Mouse (Mus musculus) adrenal gland, adult (tissue): Measurements from ENCODE around the gene Iqsec1.

Experiments
- DNase-seq, 2 experiments: peaks; one replicate each; pipeline ENCODE4 v3.0.0; 2022 to 2023; ENCODE audit warnings: low spot score in 1 of 2; ENCODE audit not compliant: inconsistent age in 2 of 2

The Iqsec1 gene

DNA sequence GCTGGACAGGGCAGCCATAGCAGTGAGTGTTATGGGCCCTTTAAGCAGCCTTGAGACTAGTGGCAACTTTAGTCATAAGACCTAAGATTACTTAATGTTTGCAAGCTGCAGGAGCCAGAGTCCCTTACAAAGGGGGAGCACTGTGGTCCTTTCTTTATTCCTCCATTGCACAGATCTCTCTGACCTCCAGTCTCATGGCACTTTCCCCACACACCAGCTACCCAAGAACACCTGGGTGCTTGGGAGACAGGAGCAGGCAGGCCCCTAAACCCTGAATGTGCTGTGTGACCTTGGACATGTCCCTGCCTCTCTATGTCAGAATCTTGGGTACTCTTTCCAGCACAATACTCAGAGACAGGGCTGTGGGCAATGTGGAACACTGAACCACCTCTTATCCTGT lies 253.7 kb downstream of the Iqsec1 start:
- peak in 1 of 2 experiments; percentile 85 for DNase-seq

DNA sequence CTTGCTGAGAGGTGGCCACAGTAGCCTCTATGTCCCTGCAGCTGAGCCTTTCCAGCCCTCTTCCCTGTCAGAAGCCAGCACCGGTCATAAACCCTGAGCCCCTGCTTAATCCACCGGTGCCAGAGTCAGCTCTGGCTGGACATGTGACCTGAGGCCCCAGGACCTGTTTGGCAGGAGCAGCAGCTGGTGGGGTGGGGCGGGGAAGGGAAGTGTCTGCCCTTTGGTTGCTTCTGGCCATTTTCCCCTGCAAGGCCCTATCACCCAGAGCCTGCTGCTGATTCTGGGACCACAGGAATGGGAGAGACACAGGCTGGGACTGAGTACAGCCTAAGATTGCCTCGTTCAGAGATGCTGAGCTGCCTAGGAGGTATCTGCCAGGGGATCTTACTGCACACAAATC lies 257.2 kb downstream of the Iqsec1 start:
- peak in 1 of 2 experiments; percentile 60 for DNase-seq

DNA sequence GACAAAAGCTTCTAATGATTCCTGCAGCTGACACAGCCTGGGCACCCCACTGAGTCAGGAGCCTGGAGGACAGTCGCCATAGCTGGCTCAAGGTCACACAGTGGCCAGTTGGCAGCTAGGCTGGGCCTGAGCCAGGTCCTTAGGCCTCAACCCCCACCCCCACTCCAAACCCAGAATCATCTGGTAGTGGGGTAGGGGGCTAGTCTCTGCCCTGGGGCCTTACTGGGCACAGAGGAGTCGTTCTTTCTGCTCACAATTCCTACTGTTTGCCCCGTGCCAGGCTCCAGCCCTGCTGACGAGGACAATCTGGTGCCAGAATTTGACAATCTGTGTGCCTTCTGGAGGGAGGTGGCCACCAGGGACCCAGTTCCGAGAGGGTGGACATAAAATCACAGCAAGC lies 258.7 kb downstream of the Iqsec1 start:
- peak; percentile 60 to 84 for DNase-seq

DNA sequence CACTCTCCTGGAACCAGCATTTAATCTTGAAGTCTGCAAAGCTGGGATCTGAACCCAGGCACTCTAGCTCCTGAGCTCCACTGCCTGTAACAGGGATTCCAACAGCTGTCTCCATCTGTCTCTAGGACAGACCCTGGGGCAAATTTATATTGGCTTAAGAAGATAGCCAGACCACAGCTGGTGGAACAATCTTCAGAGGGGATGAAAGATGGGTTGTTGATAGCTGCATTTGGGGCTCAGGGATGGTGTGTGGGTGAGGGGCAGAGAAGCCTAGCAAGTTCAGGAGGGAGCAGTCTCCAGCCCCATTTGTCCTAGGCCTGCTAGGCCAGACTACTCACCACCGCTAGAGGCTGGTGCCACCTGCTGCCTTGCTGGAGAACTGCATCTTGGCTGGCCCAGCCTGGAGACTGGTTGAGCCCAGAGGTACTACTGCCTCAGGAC lies 260.0 kb downstream of the Iqsec1 start:
- peak; percentile 85 to 96 for DNase-seq

DNA sequence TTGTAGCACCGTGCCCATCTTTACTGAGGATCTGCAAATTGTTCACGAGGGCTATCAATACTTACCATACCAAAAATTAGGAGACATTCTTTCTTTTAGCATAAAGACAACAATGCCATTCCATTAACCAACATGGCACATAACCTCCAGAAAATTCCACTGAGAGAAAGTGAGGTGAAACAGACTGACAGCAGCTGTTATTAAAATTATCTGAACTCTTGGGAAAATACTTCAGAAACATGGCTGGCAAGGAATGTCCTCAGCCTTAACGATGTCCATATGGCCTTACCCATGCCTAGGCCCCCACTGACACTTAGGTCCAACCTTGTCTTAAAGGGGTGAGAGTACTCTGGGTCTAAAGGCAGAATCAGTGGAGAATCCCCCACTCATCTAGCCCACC lies 260.7 kb downstream of the Iqsec1 start:
- DNase-seq: no peak

DNA sequence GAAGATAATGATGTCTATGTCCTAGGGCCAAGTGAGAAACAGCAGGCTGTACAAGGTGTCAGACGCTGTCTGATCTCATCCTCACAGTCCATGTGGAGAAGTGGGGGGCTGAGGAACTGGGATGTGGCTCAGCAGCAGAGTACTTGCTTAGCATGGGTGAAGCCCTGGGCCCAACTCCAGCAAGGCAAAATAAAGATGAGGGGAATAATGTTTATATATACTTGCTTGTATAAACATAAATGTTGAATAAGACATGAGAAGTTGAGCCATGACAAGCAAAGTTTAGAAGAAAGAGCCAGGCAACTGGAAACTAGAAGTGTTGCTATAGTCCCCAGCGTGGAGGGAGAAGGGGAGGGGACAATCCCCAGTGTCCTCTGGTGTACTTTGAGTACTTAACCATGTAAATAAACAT lies 261.8 kb downstream of the Iqsec1 start:
- no peak for DNase-seq

DNA sequence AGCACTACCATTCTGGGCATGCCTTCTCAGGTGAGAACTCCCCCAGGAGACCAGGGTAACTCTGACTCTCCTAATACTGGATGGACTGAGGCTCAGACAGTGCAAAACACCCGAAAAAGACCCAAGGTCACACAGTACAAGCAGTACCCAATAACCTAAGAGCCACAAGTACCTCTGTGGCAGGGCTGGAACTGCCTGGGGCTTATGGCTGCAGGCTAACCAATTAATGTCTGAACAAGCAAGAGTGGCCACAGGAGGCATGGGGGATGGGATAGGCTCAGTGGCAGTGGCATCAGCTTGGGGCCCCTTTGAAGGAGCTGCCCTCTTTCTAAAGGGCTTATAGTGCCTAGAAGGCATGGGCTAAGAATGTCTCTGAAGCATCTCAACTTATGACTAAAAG lies 263.0 kb downstream of the Iqsec1 start:
- no peak for DNase-seq

DNA sequence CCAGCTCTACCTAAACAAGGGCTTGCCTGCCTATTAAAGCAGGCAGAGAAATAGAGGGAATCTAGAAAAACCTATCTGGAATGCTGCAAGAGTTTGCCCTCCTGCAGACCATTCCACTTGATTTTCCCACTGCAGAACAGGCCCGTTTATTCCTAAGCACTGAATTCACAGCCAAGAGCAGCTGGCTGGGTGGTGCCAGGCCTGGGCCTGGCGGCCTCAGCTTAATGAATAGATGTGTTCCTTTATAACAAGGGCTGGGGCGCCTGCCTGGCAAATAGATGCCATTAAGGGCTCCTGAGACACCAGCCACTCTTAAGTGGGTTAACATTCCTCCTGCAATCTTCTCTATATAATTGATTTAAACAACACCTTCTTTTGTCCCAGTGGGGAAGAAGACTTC lies 265.5 kb downstream of the Iqsec1 start:
- no peak for DNase-seq

DNA sequence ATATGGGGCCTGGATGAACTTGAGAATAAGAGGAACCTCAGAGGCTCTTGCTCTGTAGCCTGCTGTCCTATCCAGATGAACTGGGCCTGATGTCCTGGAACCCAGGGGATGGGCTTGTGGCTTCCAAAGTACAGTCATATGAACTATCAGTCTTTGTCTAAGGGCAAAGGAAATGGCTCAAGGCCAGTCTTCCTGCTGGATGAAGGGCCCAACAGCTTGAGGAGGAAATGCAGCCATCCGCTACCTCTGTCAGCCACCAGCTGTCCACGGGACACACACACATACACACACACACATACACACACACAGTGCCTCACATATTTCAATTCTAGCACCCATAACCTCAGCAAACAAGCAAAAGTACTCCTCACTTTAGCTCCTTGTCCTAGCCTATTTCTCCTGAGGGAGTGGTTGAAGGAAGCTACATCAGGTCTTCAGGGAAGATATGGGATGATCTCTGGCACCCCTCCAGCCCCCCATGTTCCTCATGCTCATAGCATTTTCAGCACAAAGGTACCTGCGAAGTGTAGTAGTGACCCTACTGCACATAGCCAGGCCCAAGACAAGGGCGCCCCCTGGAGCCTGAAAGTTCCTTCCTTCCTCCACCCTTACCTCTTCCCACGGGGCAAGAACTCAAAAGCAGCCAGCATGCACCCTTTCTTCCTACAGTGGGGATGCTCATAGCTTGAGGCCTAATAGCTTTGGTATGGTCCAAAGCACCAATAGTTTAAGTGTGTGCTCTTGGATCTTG lies 267.3 kb downstream of the Iqsec1 start:
- peak; percentile 74 to 92 for DNase-seq

DNA sequence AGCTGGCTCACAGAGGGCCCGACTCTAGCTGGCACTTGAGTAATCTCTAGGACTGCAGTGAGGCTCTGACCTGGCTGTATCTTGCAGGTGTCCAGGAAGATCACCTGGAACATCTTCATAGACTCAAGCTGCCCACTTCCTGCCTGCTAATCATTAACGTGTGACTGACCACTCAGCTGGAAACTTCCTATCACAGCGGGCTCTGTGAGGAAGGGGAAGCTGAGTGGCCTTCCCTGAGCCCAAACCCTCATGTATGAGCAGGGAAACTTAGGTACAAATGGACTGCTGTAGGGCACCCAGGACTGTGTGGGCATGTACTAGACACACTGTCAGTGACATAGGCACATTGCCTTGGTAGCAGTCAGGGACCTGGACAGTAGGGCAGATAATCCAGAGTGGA lies 268.3 kb downstream of the Iqsec1 start:
- DNase-seq: no peak

DNA sequence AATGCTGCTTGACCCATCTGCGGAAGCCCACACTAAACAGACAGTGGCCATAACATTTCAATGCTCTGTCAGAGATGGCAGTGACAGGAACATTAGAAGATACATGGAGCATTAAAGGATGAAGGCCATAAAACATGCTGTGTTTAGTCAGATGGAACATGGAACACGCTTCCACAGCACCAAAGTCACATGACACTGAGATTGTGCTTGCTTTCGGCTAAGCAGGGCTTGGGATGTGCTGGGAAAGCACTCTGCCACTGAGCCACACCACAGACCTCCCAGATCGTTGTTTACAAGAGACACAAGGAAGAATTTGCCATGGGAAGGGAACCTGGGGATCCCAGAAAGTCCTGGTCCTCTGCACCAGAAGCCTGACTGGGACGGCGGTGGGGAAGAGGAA lies 269.1 kb downstream of the Iqsec1 start:
- DNase-seq: no peak

DNA sequence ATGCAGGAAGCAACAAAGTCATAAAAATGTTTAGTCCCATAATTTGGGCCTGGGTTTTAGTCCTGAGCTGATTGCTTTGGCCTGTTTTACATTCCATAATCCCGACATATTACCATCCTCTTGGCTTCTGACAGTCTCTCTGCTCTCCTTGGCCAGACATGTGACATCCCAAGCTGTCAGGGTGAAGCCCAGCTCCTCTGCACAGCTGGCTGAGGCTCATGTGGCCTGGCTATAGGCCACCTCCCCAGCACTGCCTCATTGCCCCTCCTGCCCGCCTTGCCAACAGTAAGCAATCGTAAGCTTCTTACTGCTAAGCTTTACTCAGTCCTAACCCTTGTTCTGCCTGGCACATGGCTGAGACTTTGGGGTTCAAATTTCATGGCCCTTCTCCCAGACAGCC lies 270.0 kb downstream of the Iqsec1 start:
- DNase-seq: peak in 1 of 2 experiments; percentile 42

DNA sequence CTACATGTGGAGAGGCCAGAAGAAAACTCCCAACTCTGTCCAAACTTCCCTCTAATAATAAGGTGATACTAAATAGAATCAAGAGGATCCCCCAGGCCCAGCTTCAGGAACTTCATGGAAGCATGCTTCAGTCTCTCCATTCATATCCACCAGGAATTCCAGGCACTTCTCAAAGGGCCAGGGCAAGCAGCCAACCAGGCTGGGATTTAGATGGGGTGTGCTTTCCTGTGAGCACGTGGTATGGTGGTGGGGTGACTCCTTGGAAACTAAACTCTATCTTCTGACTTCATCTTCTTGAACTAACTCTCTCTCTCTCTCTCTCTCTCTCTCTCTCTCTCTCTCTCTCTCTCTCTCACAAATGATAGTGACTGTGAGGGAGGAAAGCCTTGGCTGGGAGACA lies 270.8 kb downstream of the Iqsec1 start:
- DNase-seq: peak in 1 of 2 experiments; percentile 65

DNA sequence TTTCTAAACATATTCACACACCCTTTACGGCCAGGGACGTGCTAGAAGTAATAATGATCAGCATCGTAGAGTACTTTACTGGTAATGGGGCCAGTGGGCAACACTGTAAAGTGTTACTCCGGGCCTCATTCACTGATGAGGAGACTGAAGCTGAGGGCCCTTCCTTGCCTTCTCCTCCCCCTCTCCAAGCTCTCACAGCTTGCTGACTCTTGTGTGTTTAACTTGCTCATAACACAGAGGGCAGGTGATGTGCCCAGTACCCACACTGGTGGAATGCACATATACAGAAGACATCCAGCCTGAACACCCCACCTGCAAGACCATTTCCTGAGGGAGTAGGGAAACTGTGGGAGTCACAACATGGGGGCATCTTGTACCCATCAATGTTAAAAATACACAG lies 271.6 kb downstream of the Iqsec1 start:
- no peak for DNase-seq

DNA sequence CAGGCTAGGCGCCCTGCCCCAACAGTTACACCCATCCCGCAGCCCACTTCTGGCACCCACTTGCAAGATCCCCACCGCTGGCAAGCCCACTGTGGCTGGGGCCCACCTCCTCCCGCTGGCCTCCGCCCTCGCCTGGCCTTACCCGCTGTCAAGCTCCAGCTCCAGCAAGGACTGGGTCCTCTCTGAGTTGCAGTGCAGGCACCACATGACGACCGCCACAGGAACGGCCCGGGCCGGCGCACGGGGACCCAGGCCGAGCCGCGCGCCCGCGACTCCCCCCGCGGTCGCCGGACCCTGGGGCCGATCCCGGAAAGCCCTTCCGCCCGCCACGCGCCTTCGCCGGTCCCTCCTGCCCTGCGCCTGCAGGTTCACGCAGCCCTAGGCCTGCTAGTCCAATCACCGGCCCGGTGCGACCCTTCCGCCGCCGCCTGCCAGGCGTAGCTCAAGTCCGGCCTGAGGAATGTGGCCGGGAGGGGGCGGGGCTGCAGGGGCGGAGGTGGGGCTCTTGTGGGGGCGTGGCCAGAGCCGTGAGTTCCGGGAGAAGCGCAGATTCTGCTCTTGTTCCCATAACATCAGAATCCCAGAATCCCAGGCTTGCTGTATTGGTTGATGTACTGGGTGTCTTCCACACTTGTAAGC lies 272.3 kb downstream of the Iqsec1 start:
- DNase-seq: peak; percentile 85 to 95

DNA sequence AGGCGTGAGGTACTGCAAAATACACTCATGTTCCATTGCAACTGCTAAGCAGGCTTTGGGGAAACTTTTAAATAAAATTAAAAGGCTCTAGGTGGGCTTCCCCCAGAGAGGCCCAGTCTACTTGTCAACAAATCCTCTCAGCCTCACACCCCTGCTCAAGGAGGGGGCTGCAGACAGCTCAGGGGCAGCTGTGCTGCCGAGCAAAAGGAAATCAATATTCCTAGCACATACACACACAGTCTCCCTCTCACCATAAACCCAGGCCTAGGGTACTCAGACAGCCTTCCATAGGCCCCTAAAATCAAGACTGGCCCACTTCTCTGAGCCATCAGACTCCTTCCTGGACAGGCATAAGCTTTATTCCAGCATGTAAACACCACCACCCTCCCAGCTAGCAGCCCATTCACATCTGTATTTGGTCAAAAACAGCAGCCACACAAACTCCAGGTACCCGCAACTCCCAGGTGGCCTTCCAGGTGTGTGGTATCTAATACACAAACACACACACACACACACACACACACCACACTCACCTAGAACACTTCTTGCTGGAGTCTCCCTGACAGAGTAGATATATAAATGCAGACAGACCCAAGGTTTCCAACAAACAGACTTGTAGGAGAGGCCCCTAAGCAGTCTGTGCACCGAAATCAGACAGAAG lies 273.1 kb downstream of the Iqsec1 start:
- peak in 1 of 2 experiments; percentile 53 for DNase-seq

DNA sequence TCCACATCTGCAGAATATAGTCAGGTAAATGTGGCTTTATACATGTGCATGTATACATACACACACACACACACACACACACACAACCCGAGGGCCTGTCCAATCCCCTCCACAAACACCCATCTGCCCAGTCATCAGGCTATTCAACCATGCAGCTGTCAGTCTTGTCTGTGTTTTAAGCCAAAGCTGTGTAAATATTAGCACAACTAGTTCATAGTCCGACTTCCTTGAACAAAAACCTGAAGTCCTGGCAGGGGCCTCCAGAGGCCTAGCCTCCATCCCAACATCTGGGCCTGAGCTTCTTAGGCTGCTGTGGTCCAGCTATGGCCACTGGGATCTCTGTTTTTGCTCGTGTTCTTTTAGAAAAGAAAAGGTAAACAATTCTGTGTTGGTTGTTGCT lies 274.8 kb downstream of the Iqsec1 start:
- no peak for DNase-seq

DNA sequence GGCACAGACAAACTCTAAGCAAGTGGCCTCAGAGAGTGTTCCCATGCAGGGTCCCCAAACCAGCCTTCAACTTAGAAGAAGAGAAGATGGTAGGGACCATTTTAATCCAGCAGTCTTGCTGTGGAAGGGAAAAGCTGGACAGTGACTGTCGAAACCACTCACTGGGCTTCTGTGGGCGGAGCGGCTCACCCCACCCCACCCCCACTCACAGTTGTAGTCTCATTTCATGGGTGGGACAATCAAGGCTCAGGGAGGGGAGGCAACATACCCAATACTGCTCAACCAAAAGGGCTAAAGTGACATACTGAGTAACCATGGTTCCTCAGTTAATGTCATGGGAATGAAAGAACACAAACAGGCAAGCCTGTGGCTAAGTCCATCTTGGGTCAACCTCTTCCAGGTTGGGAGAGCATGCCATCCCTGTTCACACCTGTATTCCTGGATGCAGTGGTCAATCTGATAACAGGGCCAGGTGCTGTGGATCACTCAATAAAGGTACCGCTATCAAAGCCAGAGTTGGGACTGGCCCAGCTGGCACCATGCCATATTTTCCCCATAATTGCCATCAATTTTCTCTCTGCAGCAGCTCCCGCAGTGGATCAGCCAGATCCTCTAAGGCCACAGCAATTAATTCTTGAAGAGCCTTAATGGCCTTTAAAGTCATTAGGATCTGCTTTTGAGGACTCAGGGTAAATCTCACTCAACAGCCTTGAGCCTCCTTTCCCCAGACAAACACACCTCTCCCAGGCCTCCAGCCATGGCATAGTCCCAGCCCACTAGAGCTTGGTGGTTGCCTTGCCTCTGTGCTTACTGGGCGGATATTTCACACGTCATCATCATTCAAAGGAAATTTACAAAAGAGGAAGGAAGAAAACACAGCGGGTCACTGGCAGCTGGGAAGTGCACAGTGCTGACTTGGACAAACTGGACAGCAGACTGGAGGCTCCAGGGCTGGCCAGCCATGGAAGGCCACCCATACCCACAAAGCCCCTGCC lies 275.7 kb downstream of the Iqsec1 start:
- peak; percentile 51 to 82 for DNase-seq

DNA sequence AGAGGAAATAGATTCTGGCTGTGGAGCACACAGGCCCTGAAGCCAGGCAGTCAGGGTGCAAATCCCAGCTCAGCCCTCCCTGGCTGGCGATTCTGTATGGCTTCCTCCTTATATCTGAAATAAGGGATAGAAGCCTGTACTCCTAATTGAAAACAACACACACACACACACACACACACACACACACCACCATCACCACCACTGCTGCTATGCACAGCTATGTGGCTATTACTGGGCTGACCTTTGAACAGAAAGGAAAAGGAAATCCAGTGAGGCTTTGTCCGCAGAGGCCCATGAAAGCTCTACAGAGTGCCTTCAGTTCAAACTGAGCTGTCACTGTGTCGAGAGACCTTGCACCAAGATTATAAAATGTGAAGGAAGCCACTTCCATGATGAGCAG lies 276.4 kb downstream of the Iqsec1 start:
- no peak for DNase-seq

DNA sequence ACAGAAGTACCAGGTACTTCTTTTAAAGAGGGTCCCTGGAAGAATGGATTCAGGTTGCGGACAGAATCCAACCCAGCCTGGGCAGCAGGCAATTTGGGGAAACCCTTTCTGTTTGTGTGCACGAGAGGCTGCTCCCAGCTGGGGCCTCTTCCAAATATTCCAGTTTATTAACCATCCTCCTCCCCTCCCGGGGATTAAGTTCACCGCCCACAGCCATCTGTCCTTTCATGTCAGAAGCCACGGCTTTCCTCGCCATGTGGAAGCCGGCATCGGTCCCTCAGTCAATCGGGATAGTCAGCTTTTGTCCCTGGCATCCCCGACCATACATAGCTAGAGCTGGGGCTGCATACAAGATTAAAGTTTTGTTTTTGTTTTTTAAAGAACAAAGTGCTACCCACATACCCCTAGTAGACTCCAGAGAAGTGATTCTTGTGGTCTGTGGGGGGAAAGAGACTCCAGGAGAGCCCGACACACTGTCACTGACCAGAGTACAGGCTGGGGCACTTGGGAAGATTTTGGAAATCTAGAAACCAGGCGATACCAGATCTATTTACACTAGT lies 276.9 kb downstream of the Iqsec1 start:
- no peak for DNase-seq

DNA sequence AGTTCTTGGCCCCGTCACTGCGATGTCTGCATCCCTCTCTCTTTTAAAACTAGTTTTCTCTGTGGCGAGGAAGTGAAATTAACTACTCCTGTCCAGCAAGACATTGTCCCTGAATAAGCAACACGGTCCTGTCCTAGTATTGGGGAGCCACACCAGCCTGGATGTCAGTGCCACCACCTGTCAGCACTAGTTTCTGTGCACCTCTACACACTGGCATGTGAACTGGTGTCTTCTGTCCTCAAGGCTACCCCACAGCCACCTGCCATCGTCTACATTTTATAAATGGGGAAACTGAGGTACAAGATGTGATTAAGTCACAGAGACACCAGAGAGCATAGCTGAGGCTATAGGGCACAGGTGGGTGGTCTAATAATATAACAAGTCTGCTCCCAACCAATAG lies 277.7 kb downstream of the Iqsec1 start:
- no peak for DNase-seq
